Mouse (Mus musculus) liver, adult (tissue): ENCODE data around the gene Phactr1.

ENCODE experiments used
- GATA4 ChIP-seq: IDR thresholded peaks from 2 replicates; pipeline ENCODE4 v1.6.1; 2014; ENCODE audit warnings: mild to moderate bottlenecking, low read length; ENCODE audit not compliant: insufficient replicate concordance

Phactr1 gene

GRCm38 (mm10) chr13:42725709-42726231 is 45.3 kb downstream of the Phactr1 start:
- no peak for TF ChIP-seq GATA4

GRCm38 (mm10) chr13:42737486-42737885 is 57.1 kb downstream of the Phactr1 start:
- TF ChIP-seq GATA4: no peak

GRCm38 (mm10) chr13:42738152-42738551 is 57.7 kb downstream of the Phactr1 start:
- TF ChIP-seq GATA4: no peak

- no peak for TF ChIP-seq GATA4
Observed at GRCm38 (mm10) chr13:42742226-42742625, 61.8 kb downstream of the Phactr1 start.

GRCm38 (mm10) chr13:42744467-42744866 is 64.0 kb downstream of the Phactr1 start:
- no peak for TF ChIP-seq GATA4

GRCm38 (mm10) chr13:42757654-42758400 is 77.4 kb downstream of the Phactr1 start:
- TF ChIP-seq GATA4: no peak

- no peak for TF ChIP-seq GATA4
Observed at GRCm38 (mm10) chr13:42759170-42759569, 78.7 kb downstream of the Phactr1 start.

GRCm38 (mm10) chr13:42760907-42761544 is 80.6 kb downstream of the Phactr1 start:
- TF ChIP-seq GATA4: no peak

GRCm38 (mm10) chr13:42772314-42772713 is 91.9 kb downstream of the Phactr1 start:
- TF ChIP-seq GATA4: no peak

GRCm38 (mm10) chr13:42774040-42774439 is 93.6 kb downstream of the Phactr1 start:
- no peak for TF ChIP-seq GATA4

- TF ChIP-seq GATA4: no peak
Observed at GRCm38 (mm10) chr13:42782151-42782550, 101.7 kb downstream of the Phactr1 start.

GRCm38 (mm10) chr13:42789221-42789620 is 108.8 kb downstream of the Phactr1 start:
- TF ChIP-seq GATA4: no peak

- no peak for TF ChIP-seq GATA4
Observed at GRCm38 (mm10) chr13:42792279-42792678, 111.9 kb downstream of the Phactr1 start.

GRCm38 (mm10) chr13:42800523-42800922 is 120.1 kb downstream of the Phactr1 start:
- no peak for TF ChIP-seq GATA4

- no peak for TF ChIP-seq GATA4
Observed at GRCm38 (mm10) chr13:42804314-42804713, 123.9 kb downstream of the Phactr1 start.

GRCm38 (mm10) chr13:42812762-42813161 is 132.3 kb downstream of the Phactr1 start:
- no peak for TF ChIP-seq GATA4

- no peak for TF ChIP-seq GATA4
Observed at GRCm38 (mm10) chr13:42818378-42818777, 138.0 kb downstream of the Phactr1 start.

- TF ChIP-seq GATA4: no peak
Observed at GRCm38 (mm10) chr13:42820513-42820912, 140.1 kb downstream of the Phactr1 start.
